Mouse (Mus musculus) heart, postnatal 0 days (tissue): Measurements from ENCODE around the gene Gm20826. TPM values are rescaled to one million over a fixed set of nuclear protein-coding genes. Genes with fewer than 3 reads are reported as not detected.
"Not testable (repeated sequence)": the region's sequence is repeated elsewhere in the genome, so short reads cannot be mapped to it uniquely, and the experiment has no call there.

ENCODE experiments used
- ATAC-seq: fragments of 200-750 bp; cut with Nextera tagmentation; 2 replicates; pipeline ENCODE4 v1.8.0; 2017; ENCODE audit warnings: low read depth, moderate number of reproducible peaks, moderate library complexity; ENCODE audit not compliant: insufficient read depth
- DNase-seq: peaks from one replicate; pipeline ENCODE4 v3.0.0-alpha.2; 2016; ENCODE audit warnings: low spot score
- H3K27ac ChIP-seq: fragments of 300-500 bp; sonication (generic); 2 replicates; pipeline ENCODE4 v1.5.1; 2014; ENCODE audit warnings: low read depth, mild to moderate bottlenecking
- H3K27me3 ChIP-seq: fragments of 300-500 bp; sonication (generic); 2 replicates; pipeline ENCODE4 v1.6.1; 2014; ENCODE audit warnings: low read length, mixed read lengths; ENCODE audit not compliant: control insufficient read depth, insufficient read depth
- H3K36me3 ChIP-seq: fragments of 300-500 bp; sonication (generic); replicated peaks from 2 replicates; pipeline ENCODE4 v1.6.1; 2014; ENCODE audit warnings: low read length, mixed read lengths; ENCODE audit not compliant: control insufficient read depth, insufficient read depth
- H3K4me1 ChIP-seq: fragments of 300-500 bp; sonication (generic); 2 replicates; pipeline ENCODE4 v1.6.1; 2014; ENCODE audit warnings: antibody characterized with exemption; ENCODE audit not compliant: control insufficient read depth, insufficient read depth
- H3K4me2 ChIP-seq: fragments of 300-500 bp; sonication (generic); 2 replicates; pipeline ENCODE4 v1.6.1; 2014; ENCODE audit warnings: low read depth, mild to moderate bottlenecking, low read length, moderate library complexity
- H3K4me3 ChIP-seq: fragments of 300-500 bp; sonication (generic); 2 replicates; pipeline ENCODE4 v1.5.1; 2014; ENCODE audit warnings: low read depth, low read length
- H3K9ac ChIP-seq: fragments of 300-500 bp; sonication (generic); replicated peaks from 2 replicates; pipeline ENCODE4 v1.6.1; 2014; ENCODE audit warnings: low read depth, low read length, mixed read lengths
- H3K9me3 ChIP-seq: fragments of 300-500 bp; sonication (generic); replicated peaks from 2 replicates; pipeline ENCODE4 v1.6.1; 2016; ENCODE audit warnings: low read length; ENCODE audit not compliant: control insufficient read depth
- WGBS: fragments of 180-500 bp; shearing (Covaris S2); extraction: QIAGEN DNeasy Blood & Tissue Kit; methylation state at CpG from one replicate; pipeline ENCODE4 v1.1.7; 2014; 5-methylcytosine and 5-hydroxymethylcytosine counted together
- polyA plus RNA-seq: library from polyadenylated mRNA; unstranded; fragments of >200 nt; fragmentation: Nextera tagmentation; extraction: Ambion mirVana; gene quantifications from 2 replicates; pipeline ENCODE4 v1.2.1, GENCODE M21; 2015
- total RNA-seq: library from RNA; depleted of rRNA; stranded (reverse); fragments of >200 nt; gene quantifications from 2 replicates; pipeline ENCODE4 v1.2.3, GENCODE M21; 2014; ENCODE audit warnings: low replicate concordance; rRNA removed

The Gm20826 gene
- not detected in 2 replicates for total RNA-seq
- 0.03 TPM in 1 of 2 replicates, not detected in the other for polyA plus RNA-seq

DNA sequence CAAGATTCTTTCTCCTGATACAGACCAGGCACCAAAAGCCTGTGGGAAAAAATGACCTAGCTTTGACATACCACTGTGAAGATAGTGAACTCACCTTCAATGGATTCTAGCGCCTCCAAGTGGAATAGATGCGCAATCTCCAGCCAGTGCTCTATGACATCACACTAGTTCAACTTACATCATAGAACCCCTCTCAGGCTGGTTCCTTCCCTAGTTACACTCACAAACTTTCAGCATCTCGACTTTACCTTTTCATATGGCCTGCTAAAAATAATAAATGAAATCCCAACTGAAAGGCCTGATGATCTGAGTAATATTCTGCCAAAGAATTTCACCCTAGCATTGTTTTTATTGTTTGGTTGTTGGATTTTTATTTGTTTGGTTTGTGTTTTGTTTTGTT, at the start of gene Gm20826:
Gene Gm20826, minus strand, starts transcription at position 101 of the 400 bp plus-strand sequence.
- not testable (repeated sequence) for H3K9ac ChIP-seq, DNase-seq, H3K4me3 ChIP-seq, H3K27ac ChIP-seq, H3K9me3 ChIP-seq, ATAC-seq, H3K4me1 ChIP-seq, H3K27me3 ChIP-seq, H3K36me3 ChIP-seq, H3K4me2 ChIP-seq
- WGBS, result no CpG with 5 or more reads among the region's 3 CpGs

Other genes with a start within 250 kb of the Gm20826 start
- not detected in 2 replicates for gene Gm21788, start 233.5 kb downstream of the Gm20826 start, total RNA-seq
- gene Gm21788, start 233.5 kb downstream of the Gm20826 start, polyA plus RNA-seq, result not detected in 2 replicates
- gene Gm28576, start 84.5 kb upstream of the Gm20826 start, total RNA-seq, result not detected in 2 replicates
- not detected in 2 replicates for gene Gm28576, start 84.5 kb upstream of the Gm20826 start, polyA plus RNA-seq